Mouse (Mus musculus) retina, postnatal 1 day (tissue): ENCODE results near the gene Shc2.

Source experiments
- DNase-seq: peaks from one replicate; pipeline ENCODE4 v3.0.0-alpha.2; 2012

Gene Shc2

DNA sequence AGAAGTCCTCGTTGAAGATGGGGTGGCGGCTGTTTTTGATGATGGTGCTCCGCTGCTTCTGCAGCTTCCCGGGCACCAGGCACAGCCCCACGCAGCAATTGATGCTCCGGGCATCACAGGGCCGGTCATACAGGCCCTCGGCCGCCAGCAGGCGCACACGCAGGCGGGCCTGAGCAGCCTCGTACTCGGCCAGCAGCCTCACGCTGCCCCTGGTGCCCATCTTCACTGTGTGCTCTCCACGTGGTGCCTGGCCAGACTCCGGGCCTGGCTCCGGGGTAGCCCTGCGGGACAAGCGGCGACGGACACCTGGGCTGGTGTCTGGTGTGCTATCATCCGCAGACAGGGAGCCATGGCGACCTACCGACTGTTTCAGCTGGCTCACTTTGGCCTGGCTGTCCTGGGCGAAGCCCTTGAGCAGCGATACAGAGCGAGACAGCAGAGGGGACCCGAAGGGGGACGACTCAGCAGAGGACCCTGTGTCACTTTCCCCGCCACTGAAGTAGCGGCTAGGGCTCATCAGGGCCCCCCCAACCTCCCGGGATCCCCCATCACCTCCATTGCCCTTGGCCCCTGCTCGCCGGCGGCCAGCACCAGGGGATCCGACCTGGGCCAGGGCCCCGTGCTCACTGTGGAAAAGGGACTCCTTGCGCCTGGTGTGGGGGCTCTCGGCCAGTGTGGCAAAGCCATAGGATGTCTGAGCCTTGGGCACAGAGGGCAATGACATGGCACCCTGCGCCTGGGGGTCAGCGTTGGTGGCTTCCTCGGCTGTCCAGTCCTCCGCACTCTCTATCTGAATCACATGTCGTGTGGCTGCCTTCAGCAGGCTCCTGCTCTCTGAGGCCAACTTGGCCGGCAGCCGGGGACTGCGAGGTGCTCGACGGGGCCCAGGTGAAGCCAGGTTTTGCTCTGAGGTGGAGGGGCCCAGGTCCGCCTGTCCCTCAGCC lies 25.3 kb downstream of the Shc2 start:
- DNase-seq: peak; percentile 78

- no peak for DNase-seq
These were observed 26.4 kb downstream of the Shc2 start for GRCm38 (mm10) chr10:79611296-79611695.

DNA sequence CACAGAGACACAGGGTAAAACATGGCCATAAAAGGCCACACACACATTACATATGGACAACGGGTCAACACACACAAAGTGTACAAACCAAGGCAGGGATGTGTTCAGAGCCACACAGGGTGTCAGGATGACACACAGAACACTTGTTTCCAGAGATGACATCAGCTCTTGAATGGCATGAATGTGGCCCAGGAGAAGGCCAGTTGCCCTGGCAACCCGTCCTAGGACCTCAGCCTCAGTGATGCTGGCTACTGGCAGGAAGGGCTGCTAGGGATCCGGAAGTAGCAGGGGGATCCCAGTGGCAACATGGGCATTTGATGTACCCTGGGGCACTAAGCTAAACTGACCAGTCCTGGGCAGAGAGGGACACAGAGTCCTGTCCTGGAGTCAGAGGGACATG lies 28.4 kb downstream of the Shc2 start:
- no peak for DNase-seq

DNA sequence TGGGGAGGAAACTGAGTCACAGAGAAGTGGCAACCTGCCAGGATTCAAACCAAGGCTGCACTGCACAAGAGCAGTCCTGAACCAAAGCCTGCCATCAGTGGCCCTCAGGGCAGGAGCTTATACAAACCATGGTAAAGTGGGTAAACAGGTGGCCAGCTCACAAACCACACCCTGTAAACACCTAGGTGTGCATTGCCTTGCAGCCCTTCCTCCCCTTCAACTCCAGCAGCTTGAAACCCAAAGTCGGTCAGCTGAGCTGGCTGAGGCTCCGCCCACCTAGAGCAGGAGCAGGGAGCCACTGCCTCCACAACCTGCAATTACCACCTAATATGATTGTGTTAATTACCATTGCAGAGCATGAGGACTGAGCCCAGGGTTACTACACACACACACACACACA lies 29.8 kb downstream of the Shc2 start:
- DNase-seq: no peak

DNA sequence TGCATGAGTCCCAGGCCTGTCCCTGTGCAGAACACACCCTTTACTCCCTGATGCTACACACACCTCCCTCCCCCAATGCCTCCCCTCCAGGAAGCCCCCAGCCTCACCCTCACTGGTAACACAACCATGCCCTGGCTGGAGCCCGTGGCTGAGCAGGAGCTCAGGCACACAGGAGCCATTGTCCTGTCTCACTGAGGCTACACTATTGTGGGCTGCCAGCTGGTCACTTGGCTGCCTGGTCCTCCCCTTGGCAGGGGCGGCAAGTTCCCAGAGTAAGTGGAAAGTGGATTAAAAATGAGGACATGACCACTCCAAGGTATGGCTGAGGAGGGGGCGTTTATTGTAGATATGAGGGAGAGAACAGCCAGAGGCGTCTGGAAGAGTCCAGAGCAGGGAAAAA lies 31.2 kb downstream of the Shc2 start:
- peak; percentile 36 for DNase-seq

DNA sequence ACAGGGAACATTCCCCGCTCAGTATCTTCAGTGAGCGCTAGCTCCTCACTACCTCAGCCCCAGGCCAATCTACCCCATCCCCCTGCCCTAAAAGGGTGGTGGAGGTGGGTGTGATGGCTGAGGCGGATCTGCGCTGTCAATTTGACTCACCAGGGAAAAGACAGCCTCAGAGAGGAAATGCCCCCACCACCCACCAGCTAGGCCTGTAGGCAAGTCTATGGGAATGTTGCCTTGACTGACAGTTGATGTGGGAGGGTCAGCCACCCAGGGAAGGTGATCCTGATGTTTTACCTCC lies 39.8 kb downstream of the Shc2 start:
- DNase-seq: no peak

DNA sequence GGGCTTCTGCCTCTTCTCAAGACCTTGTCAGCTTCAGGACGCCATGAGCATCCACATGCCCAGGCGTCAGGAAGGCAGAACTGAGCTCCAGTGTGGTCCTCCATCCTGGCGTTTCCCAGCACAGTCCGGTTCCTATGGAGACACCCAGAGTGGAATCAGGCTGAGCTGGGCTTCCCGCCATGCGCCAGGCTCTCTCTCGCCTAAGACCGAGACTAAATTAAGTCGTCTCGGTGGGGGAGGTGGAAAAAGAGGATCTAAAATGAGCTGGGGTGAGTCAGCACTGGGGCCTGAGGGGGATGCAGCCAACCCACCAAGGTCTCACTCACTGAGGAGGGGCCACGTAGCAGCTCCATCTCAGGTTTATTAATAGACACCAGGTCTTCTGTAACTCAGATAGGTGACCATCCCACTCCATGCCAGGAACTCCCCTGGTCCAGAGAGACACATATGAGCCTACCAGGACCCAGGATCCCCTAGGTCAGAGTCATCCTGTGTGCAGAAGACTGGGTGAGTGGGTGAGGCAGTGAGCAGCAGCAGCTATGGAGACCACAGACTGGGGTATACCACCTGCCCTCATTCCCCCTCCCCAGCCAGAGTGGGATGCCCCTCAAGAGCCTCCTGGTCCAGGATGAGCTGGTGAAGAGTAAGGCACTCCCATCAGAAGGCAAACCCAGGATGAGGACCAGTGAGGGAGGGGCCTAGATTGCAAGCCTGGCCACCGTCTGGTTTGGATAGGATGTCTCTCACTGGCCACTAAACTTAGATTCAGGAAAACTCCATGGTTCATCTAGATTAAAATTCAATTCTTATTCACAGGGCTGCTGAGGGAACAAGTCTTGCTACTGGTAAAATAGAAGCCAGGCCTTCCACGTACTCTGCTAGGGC lies 40.4 kb downstream of the Shc2 start:
- no peak for DNase-seq

GRCm38 (mm10) chr10:79595590-79595929 lies 42.2 kb downstream of the Shc2 start:
- no peak for DNase-seq

DNA sequence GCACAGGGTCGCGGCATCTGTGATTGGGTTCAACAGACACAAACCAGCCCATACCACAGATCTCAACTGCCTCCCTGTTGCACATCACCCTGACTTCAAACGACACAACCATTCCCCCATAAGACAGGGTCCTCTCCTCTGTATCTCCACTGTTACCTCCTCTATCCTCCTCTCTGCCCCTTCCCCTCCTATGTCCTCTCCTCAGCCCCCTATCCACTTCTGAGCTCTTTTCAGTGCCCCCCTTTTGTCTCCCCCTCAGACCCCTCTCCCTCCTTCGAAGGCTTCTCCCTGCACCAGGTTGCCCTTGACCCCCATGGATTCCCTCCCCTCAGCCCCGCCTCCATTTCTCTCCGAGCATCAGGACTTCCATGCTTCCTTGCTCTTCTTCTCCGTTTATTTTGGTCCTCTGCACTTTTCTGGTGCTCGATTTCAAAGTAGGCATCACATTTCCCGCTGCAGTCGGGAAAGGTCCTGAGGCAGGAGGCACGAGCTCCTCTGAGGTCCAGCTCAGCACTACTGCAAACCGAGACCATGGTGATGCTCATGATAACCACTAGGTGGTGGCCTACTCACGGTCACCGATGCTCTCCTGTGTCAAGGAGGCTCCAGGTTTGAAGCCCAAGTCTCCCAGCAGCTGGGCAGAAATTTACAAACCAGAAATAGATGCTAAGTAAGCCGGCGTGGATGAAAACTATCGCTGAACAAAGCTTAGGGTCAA lies 42.7 kb downstream of the Shc2 start:
- DNase-seq: peak; percentile 82

- DNase-seq: no peak
These were observed 43.6 kb downstream of the Shc2 start for GRCm38 (mm10) chr10:79594111-79594510.

DNA sequence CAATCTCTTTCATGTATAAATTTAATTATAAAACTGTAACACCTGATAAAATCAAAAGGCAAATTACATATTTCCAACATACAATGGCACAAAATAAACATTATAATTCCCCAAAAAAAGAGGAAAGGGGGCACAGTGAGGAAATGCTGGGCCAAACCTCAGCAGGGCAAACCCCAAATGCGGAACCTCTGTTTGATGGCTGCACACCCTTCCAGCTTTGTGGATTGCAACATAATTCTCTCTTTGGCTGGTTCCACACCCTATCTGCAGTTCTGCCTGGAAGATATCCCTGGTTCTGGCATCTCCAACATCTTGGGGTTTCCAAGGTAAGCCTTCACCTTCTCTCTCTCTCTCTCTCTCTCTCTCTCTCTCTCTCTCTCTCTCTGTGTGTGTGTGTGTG lies 47.0 kb downstream of the Shc2 start:
- no peak for DNase-seq

DNA sequence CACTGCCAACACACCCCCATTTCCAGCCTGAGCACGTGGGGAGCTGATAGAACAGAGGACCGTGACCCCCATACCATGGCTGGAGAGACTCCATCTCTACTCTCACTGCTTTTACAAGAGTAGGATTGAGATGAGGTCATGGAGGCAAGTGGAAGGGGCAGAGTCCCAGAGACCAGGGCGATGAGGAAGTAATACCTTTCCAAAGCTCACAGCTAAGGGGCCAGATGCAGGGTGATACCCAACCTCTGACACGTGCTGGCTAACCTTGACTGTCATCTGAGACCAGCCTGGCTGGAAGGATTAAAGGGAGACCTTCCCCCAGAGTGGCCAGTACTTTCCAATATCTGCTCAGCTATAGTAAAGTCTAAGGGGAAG lies 50.0 kb downstream of the Shc2 start:
- DNase-seq: no peak

DNA sequence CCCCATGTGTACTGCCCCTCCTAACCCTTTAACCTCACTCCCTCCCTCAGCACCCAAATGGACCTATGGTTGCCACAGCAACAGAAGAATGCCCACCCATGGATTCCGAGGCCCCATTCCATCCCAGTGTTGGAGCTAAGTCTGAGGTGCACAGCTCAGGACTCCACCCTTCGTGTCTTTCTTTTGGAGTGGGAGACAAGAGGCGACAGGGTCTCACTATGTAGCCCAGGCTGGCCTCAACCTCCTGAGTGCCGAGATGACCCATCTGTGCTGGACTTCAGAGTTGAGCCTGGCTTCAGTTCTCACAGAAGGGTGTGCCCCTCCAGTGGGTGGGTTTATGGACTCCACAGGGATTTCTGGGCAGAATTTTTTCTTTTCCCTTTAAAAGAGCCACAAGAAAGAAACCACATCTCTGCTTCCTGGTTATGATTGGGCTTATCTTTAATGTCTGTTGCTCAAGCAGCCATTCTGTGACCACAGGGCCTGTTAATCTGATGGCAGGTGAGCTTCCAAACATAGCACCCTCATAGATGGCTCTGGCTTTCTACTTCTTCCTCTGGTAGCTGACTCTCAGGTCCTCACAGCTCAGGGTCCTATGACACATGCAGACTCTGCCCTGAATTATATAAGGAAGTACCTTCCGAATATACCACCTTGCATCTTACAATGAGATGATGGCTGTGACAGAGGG lies 50.5 kb downstream of the Shc2 start, which contains the start of gene Theg:
Theg (minus strand) TSS at position 271 of the 691 bp plus-strand sequence.
- DNase-seq: no peak

- no peak for DNase-seq
These were observed 51.5 kb downstream of the Shc2 start for GRCm38 (mm10) chr10:79586243-79586642.

DNA sequence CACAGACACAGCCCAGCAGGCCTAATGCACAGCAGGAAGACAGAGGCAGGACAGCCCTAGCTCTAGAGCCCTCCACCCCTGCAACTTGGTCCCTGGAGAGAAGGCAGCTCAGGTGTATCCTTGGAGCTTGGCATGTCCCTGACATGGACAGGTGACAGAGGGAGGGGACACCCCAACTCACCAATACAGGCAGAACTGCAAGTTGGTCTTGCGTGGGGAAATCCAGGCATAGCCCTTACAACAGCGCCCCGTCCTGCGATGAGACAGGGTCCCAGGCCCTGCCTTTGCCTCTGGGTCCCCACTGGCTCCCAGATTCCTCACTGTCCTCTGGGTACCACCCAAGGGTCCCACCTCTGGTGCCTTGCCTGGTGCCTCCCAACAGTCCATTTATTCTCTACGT lies 52.0 kb downstream of the Shc2 start:
- no peak for DNase-seq

GRCm38 (mm10) chr10:79585136-79585535 lies 52.6 kb downstream of the Shc2 start:
- no peak for DNase-seq

GRCm38 (mm10) chr10:79584426-79584825 lies 53.3 kb downstream of the Shc2 start:
- DNase-seq: no peak

GRCm38 (mm10) chr10:79584021-79584420 lies 53.7 kb downstream of the Shc2 start:
- no peak for DNase-seq

DNA sequence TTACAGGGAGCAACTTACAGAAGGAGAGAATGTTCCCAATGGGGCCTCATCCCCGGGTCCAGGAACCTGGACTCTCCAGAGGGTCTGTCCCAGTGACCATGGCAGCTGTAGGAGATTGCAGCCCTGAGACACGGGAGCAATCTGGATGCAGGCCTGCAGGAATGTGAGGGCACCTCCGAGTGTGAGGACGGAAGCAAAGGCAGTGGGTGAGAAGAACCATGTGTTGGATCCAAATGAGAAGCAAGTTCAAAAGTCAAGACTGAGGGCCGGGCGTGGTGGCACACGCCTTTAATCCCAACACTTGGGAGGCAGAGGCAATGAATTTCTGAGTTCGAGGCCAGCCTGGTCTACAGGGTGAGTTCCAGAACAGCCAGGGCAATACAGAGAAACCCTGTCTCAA lies 56.2 kb downstream of the Shc2 start:
- no peak for DNase-seq

GRCm38 (mm10) chr10:79580811-79581210 lies 56.9 kb downstream of the Shc2 start:
- DNase-seq: peak; percentile 65

DNA sequence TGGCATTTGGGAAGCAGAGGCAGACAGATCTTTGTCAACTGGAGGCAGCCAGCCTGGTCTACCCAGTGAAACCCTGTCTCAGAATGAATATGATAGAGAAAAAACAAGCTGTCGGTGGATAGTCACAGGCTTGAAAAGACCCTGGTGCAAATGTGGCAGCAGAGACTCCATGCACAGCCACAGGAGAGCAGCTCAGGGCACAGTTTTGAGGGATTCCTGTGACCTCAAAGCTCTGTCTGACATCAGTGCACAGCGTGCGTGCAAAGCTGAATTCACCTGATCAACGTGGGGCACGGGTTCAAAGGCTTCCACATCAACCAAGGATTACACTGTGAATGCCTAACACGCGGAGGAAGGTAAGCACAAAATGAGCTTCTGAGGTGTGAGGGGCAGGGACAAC lies 57.4 kb downstream of the Shc2 start:
- DNase-seq: no peak

DNA sequence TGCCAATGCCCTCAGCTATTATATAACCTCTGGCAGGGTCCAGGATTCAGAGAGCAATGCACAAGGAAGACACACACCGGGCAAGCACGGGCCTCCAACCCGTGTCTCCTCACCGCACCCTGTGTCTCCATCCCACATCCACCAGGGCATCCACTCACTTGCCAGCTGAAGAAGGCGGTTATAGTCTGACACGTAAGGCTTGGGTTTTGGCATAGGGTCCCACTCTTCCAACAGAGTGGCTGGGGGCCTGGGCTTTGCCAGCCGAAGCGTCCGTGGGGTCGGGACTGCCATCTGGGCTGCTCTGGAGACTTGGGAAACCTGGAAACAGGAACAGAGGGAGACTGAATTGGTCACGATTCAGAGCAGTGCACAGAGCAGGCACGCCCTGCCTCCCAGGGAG lies 57.9 kb downstream of the Shc2 start:
- DNase-seq: no peak

DNA sequence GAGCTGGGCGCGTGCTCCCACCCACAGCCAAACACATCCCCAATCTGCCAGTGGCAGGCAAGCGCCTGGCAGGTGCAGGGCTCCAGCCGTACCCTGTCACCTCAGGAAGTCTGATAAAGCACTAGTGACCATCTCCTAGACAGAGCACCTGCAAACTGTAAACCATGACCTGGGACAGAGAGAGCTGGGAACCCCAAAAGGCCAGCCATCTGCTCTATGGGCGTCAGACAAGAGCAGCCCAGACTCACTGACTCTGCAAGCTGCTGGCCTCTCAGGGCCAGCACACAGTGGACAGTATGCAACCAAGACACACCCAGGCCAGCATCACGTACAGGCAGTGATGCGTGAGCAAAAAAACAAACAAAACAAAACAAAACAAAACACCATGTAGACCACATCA lies 58.8 kb downstream of the Shc2 start:
- no peak for DNase-seq
